Mouse (Mus musculus) Patski (cell line): ENCODE results near the gene Fkbp1a. TPM values are rescaled to one million over a fixed set of nuclear protein-coding genes. Genes with fewer than 3 reads are reported as not detected.

Experiments used
- ATAC-seq: fragments of 100-300 bp; one replicate; pipeline ENCODE4 v1.8.0; 2021
- CTCF ChIA-PET: fragments of 350-600 bp; sonication (Branson Sonifier 250); formaldehyde crosslinking; loops from one replicate; lab custom pipeline; 2022; ENCODE audit warnings: inconsistent platforms; lab: Charles Lee
- POLR2A ChIA-PET: fragments of 350-600 bp; sonication (Branson Sonifier 250); formaldehyde crosslinking; loops from one replicate; lab custom pipeline; 2022; ENCODE audit warnings: antibody characterized with exemption, inconsistent platforms; lab: Charles Lee
- DNase-seq: peaks from one replicate; pipeline ENCODE4 v3.0.0-alpha.2; 2011; ENCODE audit warnings: low read depth, low spot score
- H3K27me3 ChIP-seq: fragments of 371-371 bp; one replicate; pipeline ENCODE4 v1.5.1; 2021
- CTCF ChIP-seq: fragments of 100-300 bp; IDR thresholded peaks from one replicate; pipeline ENCODE4 v1.5.1; 2021
- in situ Hi-C: fragments of 300-500 bp; cut with MboI; formaldehyde crosslinking; loops from 3 replicates; pipeline ENCODE4 v1.11.1; 2018; ENCODE audit warnings: low pct_unique_long_range_greater_than_20kb, mixed read lengths
- polyA plus RNA-seq: library from polyadenylated mRNA; unstranded; gene quantifications from one replicate; pipeline ENCODE4 v1.2.3, GENCODE M21; 2021

Gene Fkbp1a
- polyA plus RNA-seq, 1 experiment from 2014 or later: 230 TPM

- peaks cover 58% of the 10 kb centered on the region for H3K27me3 ChIP-seq
- no peak for TF ChIP-seq CTCF
- ChIA-PET CTCF (no interaction called here), POLR2A (no interaction called here)
- ATAC-seq: no peak
- DNase-seq: no peak
- in situ Hi-C loops: no loop called here
These were observed 55.8 kb downstream of the Fkbp1a start for GRCm38 (mm10) chr2:151598068-151598467.

- no peak for TF ChIP-seq CTCF
- peaks cover 32% of the 10 kb centered on the region for H3K27me3 ChIP-seq
- POLR2A ChIA-PET: no interaction called here
- in situ Hi-C loops: no loop called here
- CTCF ChIA-PET: no interaction called here
- DNase-seq (no peak), ATAC-seq (no peak)
These were observed 59.8 kb downstream of the Fkbp1a start for GRCm38 (mm10) chr2:151602106-151602505.

GRCm38 (mm10) chr2:151603630-151604029, 61.3 kb downstream of the Fkbp1a start:
- ATAC-seq (no peak), DNase-seq (no peak)
- TF ChIP-seq CTCF: no peak
- peaks cover 25% of the 10 kb centered on the region for H3K27me3 ChIP-seq
- in situ Hi-C loops: no loop called here
- ChIA-PET POLR2A (no interaction called here), CTCF (interaction anchor here (1.6 kb wide), 1 partner anchor 12 kb away, joined by 4 read pairs; no protein-coding TSS in a partner anchor)

GRCm38 (mm10) chr2:151605437-151605987, 63.2 kb downstream of the Fkbp1a start:
- no peak for DNase-seq
- H3K27me3 ChIP-seq: peaks cover 20% of the 10 kb centered on the region
- no peak for TF ChIP-seq CTCF
- ATAC-seq: no peak
- CTCF ChIA-PET: interaction anchor here (1.6 kb wide), 1 partner anchor 10 kb away, joined by 4 read pairs; no protein-coding TSS in a partner anchor
- POLR2A ChIA-PET: interaction anchor here (0.6 kb wide), 1 partner anchor 1299 kb away, joined by 4 read pairs; no protein-coding TSS in a partner anchor
- in situ Hi-C loops: no loop called here

- DNase-seq: no peak
- in situ Hi-C loops: no loop called here
- TF ChIP-seq CTCF: no peak
- ChIA-PET CTCF (interaction anchor here (1.2 kb wide), 1 partner anchor 24 kb away, joined by 3 read pairs; the partner anchor contains the start of gene Snph), POLR2A (no interaction called here)
- H3K27me3 ChIP-seq: peaks cover 11% of the 10 kb centered on the region
- no peak for ATAC-seq
These were observed 66.2 kb downstream of the Fkbp1a start for GRCm38 (mm10) chr2:151608435-151608834.

- ATAC-seq: no peak
- DNase-seq: no peak
- in situ Hi-C loops: no loop called here
- peaks cover 18% of the 10 kb centered on the region for H3K27me3 ChIP-seq
- TF ChIP-seq CTCF: no peak
- ChIA-PET CTCF (no interaction called here), POLR2A (no interaction called here)
These were observed 67.7 kb downstream of the Fkbp1a start for GRCm38 (mm10) chr2:151609974-151610373.

Other genes with a start within 250 kb of the Fkbp1a start
- not detected for gene 4921509C19Rik, start 66.3 kb upstream of the Fkbp1a start, polyA plus RNA-seq
- gene Nsfl1c, start 48.3 kb upstream of the Fkbp1a start, polyA plus RNA-seq: 172 TPM
- 0.17 TPM for gene Sdcbp2, start 30.1 kb downstream of the Fkbp1a start, polyA plus RNA-seq
- gene Snph, start 90.1 kb downstream of the Fkbp1a start, polyA plus RNA-seq: 0.12 TPM
- not detected for gene Rad21l, start 126.0 kb downstream of the Fkbp1a start, polyA plus RNA-seq
- gene Tmem74b, start 159.5 kb downstream of the Fkbp1a start, polyA plus RNA-seq: 0.18 TPM
- gene Psmf1, start 201.7 kb downstream of the Fkbp1a start, polyA plus RNA-seq: 35.1 TPM